Comparison of ENCODE assay signal across 22 mouse cellular contexts in genomic region chr2:19517952-19518351, GRCm38 (mm10). TPM values are rescaled to one million over a fixed set of nuclear protein-coding genes. Genes with fewer than 3 reads are reported as not detected.
DNase-seq lines count a peak whose midpoint lies in the region; ATAC-seq and TF ChIP-seq lines count a peak whose summit lies in the region.
"Had no signal": no experiment of that assay in that cellular context is flagged by ENCODE, and none has a peak within 500 bp of the region (broad histone marks: within the 10 kb centered on the region; RNA-seq: fewer than 3 reads in every experiment).

No protein-coding gene starts in this region.

- H3K27ac ChIP-seq in ES-E14 (ENCODE audit: insufficient read depth, low read depth, low read length, poor library complexity, severe bottlenecking) = no peak overlapping the region
- no peak overlapping the region for H3K27ac ChIP-seq in hindbrain, embryonic 12.5 days
- no peak overlapping the region for H3K27ac ChIP-seq in midbrain, embryonic 15.5 days
- H3K27ac ChIP-seq: limb, embryonic 12.5 days; liver, embryonic 15.5 days had no signal

- H3K9ac ChIP-seq in ES-E14 (ENCODE audit: insufficient read depth, low read depth, low read length, poor library complexity, severe bottlenecking) = 0 out of 2 replicates have a peak overlapping the region, but pooled peaks have one; percentile 11
- H3K9ac ChIP-seq in hindbrain, embryonic 12.5 days = peak overlapping the region; percentile 2; the same call in 1 of the 2 replicates
- H3K9ac ChIP-seq in midbrain, embryonic 15.5 days = 0 out of 2 replicates have a peak overlapping the region, but pooled peaks have one; percentile 17
- H3K9ac ChIP-seq: limb, embryonic 12.5 days; liver, embryonic 15.5 days had no signal

- H3K4me1 ChIP-seq in ES-E14 (ENCODE audit: control insufficient read depth in 2 of 2, insufficient read depth in 2 of 2, low read length in 2 of 2, poor library complexity in 1 of 2) = peaks cover 0 to 2% of the 10 kb centered on the region in 2 experiments; a peak in 1 of 4 replicates
- peaks cover 6% of the 10 kb centered on the region for H3K4me1 ChIP-seq in hindbrain, embryonic 12.5 days
- no peaks in the 10 kb centered on the region for H3K4me1 ChIP-seq in midbrain, embryonic 15.5 days
- H3K4me1 ChIP-seq: limb, embryonic 12.5 days; liver, embryonic 15.5 days had no signal

- TF ChIP-seq POLR2A in brain, embryonic 14.5 days (IDR thresholded peaks at IDR 0.05; ENCODE audit: borderline replicate concordance, extremely low read depth, insufficient read depth, insufficient read length, poor library complexity, severe bottlenecking) = no peak

- WGBS in hindbrain, embryonic 12.5 days = 29% methylated on average over 13 of the region's 13 CpGs
- 17% methylated on average over 13 of the region's 13 CpGs for WGBS in midbrain, embryonic 15.5 days

- H3K4me2 ChIP-seq in hindbrain, embryonic 12.5 days (replicated peaks) = peak overlapping the region; percentile 36
- H3K4me2 ChIP-seq in midbrain, embryonic 15.5 days = peak overlapping the region; percentile 43
- H3K4me2 ChIP-seq: limb, embryonic 12.5 days; liver, embryonic 15.5 days had no signal

- peak; percentile 77 for ATAC-seq in hindbrain, embryonic 12.5 days (ENCODE audit: low FRiP score)
- ATAC-seq in midbrain, embryonic 15.5 days (replicated peaks) = peak; percentile 57
- ATAC-seq: CD4-positive, CD25-positive, alpha-beta regulatory T cell, adult 4 months; inflammation-experienced regulatory T-cells, adult 6 months had no signal

- no peaks in the 10 kb centered on the region for H3K36me3 ChIP-seq in ES-E14 (ENCODE audit: control insufficient read depth, insufficient read depth, low read length, poor library complexity, severe bottlenecking)
- no peaks in the 10 kb centered on the region for H3K36me3 ChIP-seq in hindbrain, embryonic 12.5 days
- no peaks in the 10 kb centered on the region for H3K36me3 ChIP-seq in midbrain, embryonic 15.5 days (replicated peaks)
- H3K36me3 ChIP-seq: limb, embryonic 12.5 days; liver, embryonic 15.5 days had no signal

- no peaks in the 10 kb centered on the region for H3K9me3 ChIP-seq in ES-E14 (ENCODE audit: control insufficient read depth, insufficient read depth, low read depth, low read length)
- no peaks in the 10 kb centered on the region for H3K9me3 ChIP-seq in hindbrain, embryonic 12.5 days (replicated peaks)
- H3K9me3 ChIP-seq in midbrain, embryonic 15.5 days = no peaks in the 10 kb centered on the region
- H3K9me3 ChIP-seq: limb, embryonic 12.5 days; liver, embryonic 15.5 days had no signal

- H3K27me3 ChIP-seq in hindbrain, embryonic 12.5 days = peaks cover 20% of the 10 kb centered on the region
- peaks cover 16% of the 10 kb centered on the region for H3K27me3 ChIP-seq in midbrain, embryonic 15.5 days (replicated peaks)

- no peak overlapping the region for H3K4me3 ChIP-seq in ES-E14 (ENCODE audit: insufficient read depth in 1 of 2, low read depth in 1 of 2, low read length in 2 of 2, poor library complexity in 1 of 2, severe bottlenecking in 1 of 2)
- H3K4me3 ChIP-seq in hindbrain, embryonic 12.5 days = no peak overlapping the region
- H3K4me3 ChIP-seq in midbrain, embryonic 15.5 days = peak overlapping the region; percentile 9; the same call in 1 of the 2 replicates
- H3K4me3 ChIP-seq: limb, embryonic 12.5 days; liver, embryonic 15.5 days had no signal

- no peak for TF ChIP-seq CTCF in brain, embryonic 14.5 days (IDR thresholded peaks at IDR 0.05; ENCODE audit: borderline replicate concordance, extremely low read depth, insufficient read depth, insufficient read length)

- DNase-seq in ES-E14 (ENCODE audit: low read depth, low spot score) = no peak
- DNase-seq in brain, embryonic 14.5 days (ENCODE audit: low read depth) = peak; percentile 35
- DNase-seq in cerebellum, postnatal 14 days = no peak
- no peak for DNase-seq in cerebellum, adult 9-11 months
- DNase-seq in frontal cortex, postnatal 10 days (ENCODE audit: low spot score in 2 of 2) = no peak
- DNase-seq in adrenal gland, postnatal 25 days = no peak
- DNase-seq: adrenal gland, postnatal 14 days; cerebellum, postnatal 25 days; heart, adult 18-20 months; layer of hippocampus, adult 9-11 months; lung, postnatal 14 days; thymus, postnatal 36 days had no signal

- in situ Hi-C loops in ES-E14 (cut with MboI; ENCODE audit: low sequenced_read_pairs in 2 of 2, unreplicated experiment in 2 of 2) = loop anchor here in 1 of 2 experiments (25.0 kb wide), 1 partner anchor 369 kb away; no protein-coding TSS in a partner anchor

TF ChIP-seq in ES-E14, 5 proteins besides CTCF, POLR2A, EP300 and RAD21:
- TF ChIP-seq CHD2 (IDR thresholded peaks at IDR 0.05; ENCODE audit: low read depth, low read length) (no peak), ZC3H11A (IDR thresholded peaks at IDR 0.05; ENCODE audit: borderline replicate concordance, low read depth, low read length) (no peak), HCFC1 (IDR thresholded peaks at IDR 0.05; ENCODE audit: borderline replicate concordance, insufficient read depth, low read length) (no peak), MAFK (IDR thresholded peaks at IDR 0.05; ENCODE audit: insufficient read depth, low read depth, low read length) (no peak), ZNF384 (IDR thresholded peaks at IDR 0.05; ENCODE audit: low read depth, low read length) (no peak)

RNA-seq across cellular contexts. Expression of gene 4921504E06Rik, which starts 35.8 kb away (rescaled TPM):
- not detected in 2 replicates for total RNA-seq in ES-E14 (2012; rRNA removed)
- 0.05 and 0.12 TPM in 2 replicates for polyA plus RNA-seq in brain, embryonic 14.5 days (2012; rRNA removed)
- 0.48 and 0.75 TPM in 2 replicates for polyA plus RNA-seq in hindbrain, embryonic 12.5 days (2016; fragmentation: Nextera tagmentation; extraction: Ambion mirVana)
- polyA plus RNA-seq in midbrain, embryonic 15.5 days (2015; fragmentation: Nextera tagmentation; extraction: Ambion mirVana) = not detected in 2 replicates
- not detected in 2 replicates for total RNA-seq in adrenal gland, postnatal 25 days (2021)
- total RNA-seq: adrenal gland, postnatal 14 days; gastrocnemius, adult 18-20 months; heart, adult 18-20 months had no signal
- polyA plus RNA-seq: CD4-positive, CD25-positive, alpha-beta regulatory T cell, adult 4 months; embryonic facial prominence, embryonic 11.5 days; heart, embryonic 16.5 days; inflammation-experienced regulatory T-cells, adult 6 months; kidney, embryonic 16.5 days; limb, embryonic 12.5 days; liver, embryonic 15.5 days had no signal
